Mouse (Mus musculus) left cerebral cortex, postnatal 10 days (tissue): ENCODE results near the gene Krt7. TPM values are rescaled to one million over a fixed set of nuclear protein-coding genes. Genes with fewer than 3 reads are reported as not detected.

ENCODE experiments used
- DNase-seq, 2 experiments: peaks; one replicate each; pipeline ENCODE4 v3.0.0; 2021 to 2022; ENCODE audit warnings: low spot score in 2 of 2, mixed read lengths in 1 of 2; ENCODE audit errors: extremely low spot score in 1 of 2
- intact Hi-C: fragments of 180-260 bp; cut with DNase I; formaldehyde crosslinking; loops from one replicate; pipeline ENCODE4 v1.15.1; 2025
- total RNA-seq, 2 experiments: library from RNA; stranded (reverse); gene quantifications; 2 replicates each; pipeline ENCODE4 v1.2.3; 2021

Gene Krt7
- total RNA-seq, 2 experiments from 2014 or later, result not detected

DNA sequence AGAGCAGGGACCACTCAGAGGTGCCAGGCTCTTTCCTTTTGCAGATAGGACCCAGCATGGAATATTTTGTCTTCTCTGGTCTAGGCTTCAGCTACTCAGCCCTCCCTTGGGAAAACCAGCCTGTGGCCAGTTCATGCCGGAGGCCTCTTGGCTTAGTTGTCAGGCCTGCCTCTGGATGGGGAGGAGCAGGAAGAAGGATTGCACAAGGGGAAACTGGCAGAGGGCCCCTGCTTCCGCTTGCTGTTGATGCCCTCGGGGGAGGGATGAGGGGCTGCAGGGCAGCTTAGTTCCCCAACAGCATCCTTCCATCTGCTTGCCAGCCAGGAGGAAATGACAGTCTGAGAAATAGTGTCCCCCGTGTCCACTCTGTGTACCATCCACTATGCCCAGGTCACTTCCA is 36.0 kb upstream of the Krt7 start:
- intact Hi-C loops, result no loop called here
- DNase-seq, result peak; percentile 27 to 70

DNA sequence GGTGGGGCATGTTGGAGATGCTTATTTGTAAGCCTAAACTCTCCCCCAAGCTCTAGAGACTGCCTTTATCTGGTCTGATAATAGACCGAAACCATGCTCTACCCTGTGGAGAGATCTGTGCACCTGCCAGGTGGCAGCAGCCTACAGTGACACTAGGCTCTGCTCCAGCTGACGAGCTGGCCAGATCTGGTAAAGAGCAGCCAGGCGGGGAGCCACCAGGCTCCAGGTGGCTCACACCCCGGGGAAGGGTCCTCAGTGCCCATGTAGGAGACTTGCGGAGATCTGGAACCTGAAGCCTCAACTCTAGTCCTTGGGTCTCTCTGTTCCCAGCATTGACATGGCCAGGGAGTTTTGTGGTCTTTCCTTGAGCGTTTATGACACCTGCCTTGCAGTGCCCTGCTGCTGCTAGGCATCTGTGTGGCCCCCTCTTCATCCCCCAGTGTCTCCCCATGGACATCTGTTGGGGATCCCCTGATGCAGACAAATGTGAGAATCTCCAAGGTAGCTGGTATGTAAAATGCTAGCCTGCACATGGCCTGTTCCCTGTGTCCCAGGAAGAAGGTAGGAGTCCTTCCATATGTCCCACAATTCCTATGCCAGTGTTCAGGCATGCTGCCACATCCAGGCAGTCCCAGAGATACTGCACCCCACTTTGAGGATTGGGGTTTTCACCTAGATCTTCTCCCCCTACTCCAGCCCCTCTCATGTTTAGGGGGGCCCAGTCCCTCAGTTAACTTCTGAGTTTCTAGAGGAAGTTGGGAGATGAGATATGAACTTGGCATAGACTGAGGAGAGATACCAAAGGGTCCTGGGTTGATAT is 34.7 kb upstream of the Krt7 start:
- DNase-seq, result no peak
- intact Hi-C loops, result no loop called here

DNA sequence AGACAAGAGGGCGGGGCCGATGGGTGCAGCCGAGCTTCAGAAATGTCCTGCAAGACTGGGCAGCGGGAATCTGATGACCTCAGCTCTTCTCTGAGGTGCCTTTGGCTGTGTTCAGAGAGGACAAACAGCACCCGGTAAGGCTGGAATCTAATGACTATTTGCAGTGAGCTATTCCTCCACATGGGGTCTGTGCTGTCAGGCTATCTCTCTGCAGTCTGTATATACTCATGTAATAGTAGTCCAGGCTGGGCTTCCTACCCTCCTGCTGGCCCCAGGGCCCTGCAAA is 34.1 kb upstream of the Krt7 start:
- no peak for DNase-seq
- intact Hi-C loops, result no loop called here

DNA sequence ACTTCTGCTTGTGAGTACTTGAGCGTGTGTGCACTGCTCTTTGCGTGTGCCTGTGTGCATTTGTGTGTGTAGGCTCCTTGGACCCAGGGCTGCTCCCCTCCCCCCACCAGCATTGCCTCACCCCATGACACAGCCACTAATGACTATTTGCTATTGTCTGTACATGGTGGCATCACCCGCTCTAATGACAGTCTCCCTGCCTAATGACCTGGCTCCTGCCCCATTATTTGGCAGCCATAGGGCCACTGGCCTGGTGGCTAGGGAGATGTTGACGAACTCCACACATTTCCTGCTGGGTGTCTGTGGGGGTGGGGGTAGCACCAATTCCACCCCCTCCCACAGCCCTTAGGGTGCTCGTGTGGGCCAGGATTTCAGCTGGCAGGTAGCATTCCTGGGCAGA is 32.2 kb upstream of the Krt7 start:
- no peak for DNase-seq
- intact Hi-C loops, result no loop called here

DNA sequence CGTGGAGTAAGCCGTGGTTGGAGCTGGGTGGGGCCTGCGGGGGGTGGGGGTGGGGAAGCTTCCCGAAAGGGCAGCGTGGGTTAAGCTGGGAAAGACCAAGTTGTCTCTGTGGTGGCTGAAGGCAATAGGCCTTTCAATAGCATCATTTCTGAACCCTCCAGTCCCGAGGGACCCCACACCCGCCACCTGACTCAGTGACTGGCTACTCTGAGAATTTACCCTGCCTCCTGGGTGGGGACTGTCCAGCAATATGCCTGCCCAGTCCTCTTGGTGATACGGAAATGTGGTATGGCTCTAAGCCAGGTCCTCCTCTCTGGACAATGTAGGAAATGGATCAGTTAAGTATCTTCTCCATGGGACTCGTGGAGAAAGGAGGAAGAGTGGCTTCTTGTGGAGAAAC is 29.1 kb upstream of the Krt7 start:
- DNase-seq, result no peak
- intact Hi-C loops, result no loop called here

DNA sequence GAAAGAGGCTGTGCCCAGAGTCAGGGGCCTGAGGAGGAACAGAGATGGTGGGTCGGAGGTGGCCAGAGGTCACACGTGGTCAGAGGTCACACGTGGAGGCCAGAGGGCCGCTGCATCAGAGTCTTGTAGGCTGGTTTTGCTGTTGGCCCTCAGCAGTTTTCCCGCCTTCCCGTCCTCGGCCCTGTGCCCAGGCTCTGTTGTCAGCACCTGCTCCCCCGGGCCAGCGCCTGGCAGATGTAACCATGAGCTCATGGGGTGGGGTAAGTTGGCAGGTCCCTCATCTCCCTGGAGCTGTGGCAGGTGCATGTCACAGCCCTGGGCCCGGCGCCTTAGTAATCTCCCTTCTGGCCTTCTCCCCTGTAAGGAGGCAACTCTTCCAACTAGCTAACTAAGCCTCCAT is 28.0 kb upstream of the Krt7 start:
- DNase-seq, result no peak
- intact Hi-C loops, result no loop called here

DNA sequence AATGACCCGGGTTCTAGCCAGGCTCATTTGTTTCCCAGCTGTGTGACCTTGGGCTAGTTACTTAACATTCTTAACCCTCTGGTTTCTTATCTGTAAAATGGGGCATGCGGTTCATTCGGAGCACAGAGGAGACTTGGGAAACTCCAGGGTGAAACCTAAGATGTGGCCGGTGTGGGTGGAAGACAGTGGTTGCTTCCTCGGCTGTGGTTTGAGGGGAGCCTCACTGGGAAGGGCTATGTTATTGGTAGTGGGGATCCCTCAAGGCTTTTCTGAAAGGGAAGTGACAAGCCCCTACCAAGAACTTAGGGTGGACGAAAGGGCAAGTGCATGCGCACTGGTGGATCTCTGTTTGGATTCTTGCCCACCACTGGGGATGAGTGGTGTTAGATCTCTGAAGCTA is 26.2 kb upstream of the Krt7 start:
- no peak for DNase-seq
- intact Hi-C loops, result loop anchor here (5.0 kb wide), 1 partner anchor 42 kb away; no protein-coding TSS in a partner anchor

DNA sequence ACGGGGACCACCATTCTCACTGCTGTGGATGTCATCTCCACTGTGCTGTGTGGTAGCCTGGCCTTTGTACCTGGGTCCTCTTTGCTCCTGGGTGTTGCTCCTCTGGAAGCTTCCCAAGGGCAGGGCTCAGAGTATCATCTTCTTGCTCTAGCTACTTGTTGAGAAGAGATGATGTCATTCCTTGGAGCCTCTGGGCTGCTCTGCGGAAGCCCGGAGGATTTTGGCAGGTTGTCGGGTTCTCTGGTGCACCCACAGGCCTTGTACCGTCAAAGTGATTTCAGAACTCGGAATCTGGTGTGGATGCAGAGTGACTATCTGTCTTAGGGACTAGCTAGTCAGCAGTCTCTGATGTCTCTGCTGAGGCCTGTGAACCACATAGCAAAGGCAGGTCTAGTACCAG is 25.8 kb upstream of the Krt7 start:
- intact Hi-C loops, result loop anchor here (5.0 kb wide), 1 partner anchor 43 kb away; no protein-coding TSS in a partner anchor
- DNase-seq, result no peak

DNA sequence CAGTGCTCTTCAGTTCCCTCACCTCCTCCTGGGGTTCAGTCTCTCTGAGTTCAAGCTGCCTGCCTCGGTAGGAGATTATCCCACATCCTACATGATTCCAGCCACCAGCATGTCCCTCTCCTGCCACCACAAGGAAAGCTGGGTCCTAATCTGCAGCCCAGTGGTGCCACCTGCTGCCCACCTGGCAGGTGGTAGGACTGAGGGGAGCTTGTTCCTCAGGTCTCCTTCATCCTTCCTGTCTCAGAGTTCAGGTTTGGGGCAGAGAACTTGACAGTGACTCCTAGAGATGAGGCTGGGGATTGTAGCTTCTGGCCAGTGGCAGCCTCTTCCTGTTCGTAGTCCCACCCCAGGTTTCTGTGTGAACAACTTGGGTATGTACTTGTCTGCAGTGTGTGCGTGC is 23.7 kb upstream of the Krt7 start:
- intact Hi-C loops, result loop anchor here (5.0 kb wide), 1 partner anchor 45 kb away; no protein-coding TSS in a partner anchor

DNA sequence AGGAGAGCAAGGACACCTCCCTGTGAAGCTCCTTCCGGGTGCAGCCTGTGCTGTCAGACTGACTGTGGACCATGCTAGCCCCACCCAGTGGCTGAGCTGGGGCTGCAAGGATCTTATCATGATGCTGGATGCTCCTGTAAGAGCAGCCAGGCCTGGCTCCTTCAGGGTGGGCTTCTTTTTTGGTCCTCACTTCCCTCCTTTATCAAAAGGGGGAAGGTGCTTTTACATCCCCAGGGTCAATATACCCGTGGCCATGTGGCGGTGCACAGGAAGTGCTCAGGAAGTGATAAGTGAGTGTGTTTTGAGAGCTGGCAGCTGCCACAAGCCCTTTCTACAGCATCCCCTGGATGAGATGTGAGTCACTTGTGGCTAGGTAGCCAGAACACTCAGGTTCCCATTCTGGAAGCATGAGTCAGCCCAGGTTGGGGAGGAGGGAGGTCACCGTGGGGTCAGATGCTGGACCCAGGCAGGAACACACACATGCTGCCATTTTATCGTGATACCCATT is 22.8 kb upstream of the Krt7 start:
- DNase-seq, result no peak
- intact Hi-C loops, result loop anchor here (5.0 kb wide), 1 partner anchor 46 kb away; no protein-coding TSS in a partner anchor

More for the DNA sequence above, 23.7 kb upstream of the Krt7 start:
- no peak for DNase-seq

DNA sequence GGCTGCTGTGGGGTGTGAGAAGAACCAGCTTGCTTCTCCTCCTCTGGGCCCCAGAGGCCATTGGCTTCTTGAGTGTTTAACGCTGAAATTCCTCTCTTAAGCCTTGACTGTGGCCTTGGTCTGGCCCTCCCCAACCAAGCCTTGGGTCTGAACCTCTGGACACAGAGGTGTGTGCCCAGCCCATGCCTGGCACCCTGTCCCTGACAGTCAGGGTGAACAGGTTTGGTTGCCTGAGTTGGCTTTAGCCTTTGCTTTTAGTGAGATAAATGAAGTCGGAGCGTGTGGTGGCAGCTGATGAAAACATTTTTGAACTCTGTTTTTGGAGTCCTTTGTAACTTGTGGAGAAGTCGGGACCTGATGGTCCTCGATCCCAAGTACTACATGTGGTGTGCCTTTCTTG is 20.6 kb upstream of the Krt7 start:
- intact Hi-C loops, result no loop called here
- no peak for DNase-seq

DNA sequence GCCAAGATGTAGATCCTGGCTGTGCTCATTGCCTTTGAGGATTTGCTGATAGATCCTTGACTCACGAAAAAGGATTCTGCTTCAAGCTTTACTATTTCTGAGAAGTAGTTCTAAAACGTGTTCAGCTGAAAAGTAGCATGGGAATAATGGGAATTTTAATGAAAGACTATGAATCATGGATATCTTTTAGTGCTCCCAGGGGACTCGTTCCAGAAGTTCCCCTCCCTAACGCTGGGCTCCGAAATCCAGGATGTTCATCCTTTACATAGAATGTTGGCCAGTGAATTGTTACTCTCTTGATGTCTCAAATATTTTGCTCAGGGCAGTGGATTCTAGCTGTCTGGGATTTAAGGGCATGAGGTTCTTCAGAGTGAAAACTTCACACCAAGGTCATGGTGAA is 18.6 kb upstream of the Krt7 start:
- DNase-seq, result no peak
- intact Hi-C loops, result no loop called here

DNA sequence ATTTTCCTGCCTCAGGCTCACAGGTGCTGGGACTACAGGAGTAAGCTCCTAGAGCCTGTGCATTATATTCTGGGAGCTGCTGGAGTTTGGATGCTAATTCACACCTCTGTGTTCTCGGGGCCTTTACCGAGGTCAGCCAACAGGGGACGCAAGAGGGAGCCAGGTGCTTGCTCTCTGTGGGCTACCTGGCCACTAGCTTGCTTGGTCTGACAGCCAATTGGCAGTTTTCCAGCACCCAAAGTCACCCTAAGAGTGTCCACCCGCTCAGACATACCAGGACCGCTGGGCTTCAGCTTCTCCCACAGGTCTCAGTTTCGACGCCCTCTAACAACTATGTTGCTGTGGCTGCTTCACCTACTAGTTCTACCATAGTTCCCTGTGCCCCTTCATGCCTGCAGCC is 15.9 kb upstream of the Krt7 start:
- DNase-seq, result no peak
- intact Hi-C loops, result no loop called here

DNA sequence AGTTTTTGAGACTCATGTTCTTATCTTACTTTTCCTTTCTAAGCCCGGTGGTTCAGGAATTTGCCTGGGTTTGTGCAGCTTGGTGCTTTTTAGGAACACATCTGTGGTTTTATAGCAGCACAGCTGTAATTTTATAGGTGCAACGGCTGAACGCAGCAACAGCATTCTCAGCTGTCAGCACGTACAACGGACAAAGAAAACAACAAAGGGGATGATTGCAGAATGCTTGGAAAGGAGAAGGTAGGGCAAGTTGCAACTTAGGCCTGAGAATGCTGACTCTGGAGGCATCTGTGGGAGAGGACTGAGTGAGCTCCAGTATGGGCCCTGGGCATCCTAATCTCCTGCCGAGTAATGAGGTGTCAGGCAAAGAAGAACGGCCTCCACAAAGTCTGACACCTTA is 14.4 kb upstream of the Krt7 start:
- intact Hi-C loops, result no loop called here
- no peak for DNase-seq

DNA sequence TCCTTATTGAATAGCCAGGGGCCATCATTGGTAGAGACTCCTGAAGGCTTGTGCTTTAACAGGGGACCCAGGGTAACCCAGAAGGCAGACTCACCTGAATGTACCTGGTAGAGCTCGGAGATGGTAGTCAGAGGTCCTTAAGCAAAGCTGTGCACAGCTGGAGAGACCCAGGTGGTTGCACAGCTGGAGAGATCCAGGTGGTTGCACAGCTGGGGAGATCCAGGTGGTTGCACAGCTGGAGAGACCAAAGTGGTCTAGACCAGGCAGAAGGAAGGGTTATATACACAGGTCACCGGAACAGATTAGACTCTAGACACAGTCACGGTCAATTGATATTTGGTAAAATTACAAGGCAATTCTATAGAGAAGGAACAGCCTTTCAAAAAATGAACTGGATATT is 13.9 kb upstream of the Krt7 start:
- intact Hi-C loops, result no loop called here
- DNase-seq, result no peak

DNA sequence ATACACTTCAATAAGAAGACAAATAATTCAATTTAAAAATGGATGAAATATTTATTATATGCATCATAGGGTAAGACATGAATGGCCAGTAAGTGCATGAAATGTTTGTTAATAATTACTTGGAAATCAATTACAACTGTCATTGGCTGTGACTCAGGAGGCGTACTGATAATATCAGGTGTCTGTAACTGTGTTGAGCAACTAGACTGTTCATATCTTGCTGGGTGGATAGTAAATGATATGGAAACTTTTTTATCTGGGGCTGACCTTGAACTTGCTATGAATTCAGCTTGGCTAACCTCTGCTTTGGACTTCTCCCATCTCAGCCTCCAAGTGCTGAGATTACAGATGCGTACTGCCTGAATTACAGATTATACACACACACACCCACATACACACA is 13.2 kb upstream of the Krt7 start:
- no peak for DNase-seq
- intact Hi-C loops, result no loop called here

DNA sequence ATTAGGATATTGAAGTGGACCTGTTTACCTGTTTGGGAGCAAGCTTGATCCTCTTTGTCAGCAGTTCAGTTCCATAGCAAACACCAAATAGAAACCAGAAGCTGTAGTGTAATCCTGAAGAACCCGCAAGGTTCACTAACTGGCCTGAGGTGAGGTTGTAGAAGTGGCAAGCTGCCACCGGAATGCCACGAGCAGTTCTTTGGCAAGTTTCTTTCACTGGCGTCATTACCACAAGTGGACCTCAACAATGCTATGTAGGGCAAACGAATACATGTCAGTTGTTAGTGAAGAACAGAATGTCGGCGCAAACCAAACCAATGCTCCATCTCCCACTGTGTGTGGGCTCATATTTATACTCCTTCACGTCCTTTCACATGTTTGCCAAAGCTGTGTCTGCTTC is 12.6 kb upstream of the Krt7 start:
- DNase-seq, result no peak
- intact Hi-C loops, result no loop called here

DNA sequence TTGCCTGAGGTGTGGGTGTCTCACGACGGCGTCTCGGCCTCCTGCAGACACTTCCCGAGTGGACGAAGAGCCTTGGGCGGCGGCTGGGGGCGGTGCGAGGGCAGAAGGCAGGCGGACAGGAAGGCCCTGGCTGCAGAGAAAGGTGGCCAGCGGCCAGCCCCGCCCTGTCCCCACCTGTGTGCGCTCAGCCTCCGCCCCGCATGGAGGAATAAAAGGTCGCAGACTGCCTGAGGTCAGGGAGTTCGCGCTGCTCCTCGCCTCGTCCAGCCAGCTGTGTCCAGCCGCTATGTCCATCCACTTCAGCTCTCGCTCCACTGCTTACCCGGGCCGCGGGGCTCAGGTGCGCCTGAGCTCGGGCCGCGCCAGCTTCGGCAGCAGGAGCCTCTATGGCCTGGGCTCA is 1.3 kb downstream of the Krt7 start:
- no peak for DNase-seq
- intact Hi-C loops, result no loop called here

DNA sequence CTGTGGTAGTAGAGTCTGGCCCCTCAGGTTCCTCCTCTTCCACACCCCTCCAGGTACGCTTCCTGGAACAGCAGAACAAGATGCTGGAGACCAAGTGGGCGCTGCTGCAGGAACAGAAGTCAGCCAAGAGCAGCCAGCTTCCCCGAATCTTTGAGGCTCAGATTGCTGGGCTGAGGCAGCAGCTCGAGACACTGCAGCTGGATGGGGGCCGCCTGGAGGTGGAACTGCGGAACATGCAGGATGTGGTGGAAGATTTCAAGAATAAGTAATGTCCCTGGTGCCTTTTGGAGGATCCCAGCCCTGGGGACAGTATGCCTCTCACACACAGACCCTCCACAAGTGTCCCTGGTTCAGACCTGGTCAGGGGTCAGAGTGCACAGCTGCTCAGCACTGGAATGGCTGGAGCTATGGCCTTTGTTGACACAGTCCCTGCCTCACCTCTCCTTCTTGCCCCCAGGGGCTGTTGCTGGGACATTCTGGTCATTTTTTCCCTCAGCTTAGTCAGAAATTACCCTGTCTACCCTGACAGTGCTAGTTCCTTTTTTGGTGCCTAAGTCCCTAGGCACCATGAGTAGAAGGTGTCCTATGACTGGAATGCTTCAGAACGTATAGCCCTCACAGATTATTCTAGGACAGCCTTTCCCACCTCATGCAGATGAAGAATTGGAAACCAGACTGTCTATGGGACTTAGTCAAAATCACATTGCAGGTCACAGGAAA is 3.2 kb downstream of the Krt7 start:
- intact Hi-C loops, result no loop called here
- DNase-seq, result peak in 1 of 2 experiments; percentile 46

DNA sequence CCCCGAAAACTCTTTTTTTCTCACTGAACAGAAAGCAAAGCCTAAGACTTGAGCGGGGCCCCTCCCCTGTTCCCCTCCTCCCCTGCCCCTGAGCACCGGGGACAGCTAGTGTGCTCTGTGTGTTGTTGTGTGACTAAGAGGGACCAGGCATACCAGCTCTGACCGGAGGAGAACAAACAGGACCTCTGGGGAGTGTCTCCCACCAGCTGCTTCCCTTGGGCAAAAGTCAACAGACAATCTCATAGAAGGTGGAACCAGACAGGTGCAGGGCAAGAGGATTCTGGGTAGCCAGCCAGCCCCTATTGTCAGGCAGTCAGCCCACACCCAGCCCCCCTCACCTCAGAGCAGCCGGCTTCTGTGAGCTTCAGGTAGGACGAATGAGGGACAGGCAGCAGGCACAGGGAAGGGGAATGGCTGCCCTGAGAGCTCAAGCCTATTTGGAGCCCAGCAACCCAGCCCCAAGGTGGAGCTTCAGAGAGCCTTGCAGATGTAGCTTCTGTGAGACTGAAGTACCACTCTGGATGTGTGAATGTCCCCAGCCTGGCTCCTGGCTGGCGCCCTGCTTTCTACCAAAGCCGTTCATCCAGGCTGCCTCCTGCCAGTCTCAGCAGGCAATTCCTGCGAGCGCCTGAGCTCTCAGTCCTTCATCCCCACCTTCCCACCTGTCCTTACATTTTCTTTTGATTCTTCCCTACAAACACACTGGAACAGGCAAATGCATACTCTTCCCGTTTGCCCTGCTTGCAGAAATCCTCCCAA is 4.1 kb downstream of the Krt7 start:
- DNase-seq, result no peak

More for the DNA sequence above, 4.1 kb downstream of the Krt7 start:
- intact Hi-C loops, result no loop called here
